Mouse (Mus musculus): ENCODE results near the gene Coq5.

GRCm38 (mm10) chr5:115296347-115296746 is 16.9 kb downstream of the Coq5 start:
- TF ChIP-seq ZMIZ1 (IDR thresholded peaks at IDR 0.05; ENCODE audit: low read depth, low read length) (no peak), MAX (IDR thresholded peaks at IDR 0.05; ENCODE audit: low read length) (no peak), USF1 (IDR thresholded peaks at IDR 0.05; ENCODE audit: low read depth, low read length) (no peak), POLR2A (IDR thresholded peaks at IDR 0.05; ENCODE audit: low read depth, low read length) (no peak), UBTF (IDR thresholded peaks at IDR 0.05; ENCODE audit: low read depth, low read length) (no peak), ZNF384 (IDR thresholded peaks at IDR 0.05; ENCODE audit: low read depth, low read length) (no peak), PAX5 (IDR thresholded peaks at IDR 0.05; ENCODE audit: low read length) (no peak), USF2 (conservative IDR thresholded peaks at IDR 0.05; ENCODE audit: low read depth, low read length) (no peak), ZC3H11A (IDR thresholded peaks at IDR 0.05; ENCODE audit: low read depth, low read length) (no peak), GABPA (IDR thresholded peaks at IDR 0.05; ENCODE audit: insufficient replicate concordance, low read depth, low read length) (no peak)

Data from CH12.LX (cell line).